Mouse (Mus musculus) lung, embryonic 14.5 days (tissue): Measurements from ENCODE around the gene Hfe. TPM values are rescaled to one million over a fixed set of nuclear protein-coding genes. Genes with fewer than 3 reads are reported as not detected.
A peak's percentile ranks its signal among the peaks of the same experiment; 100 is the strongest.
"Not testable (repeated sequence)": the region's sequence is repeated elsewhere in the genome, so short reads cannot be mapped to it uniquely, and the experiment has no call there.

ENCODE experiments used
- ATAC-seq: fragments of 200-750 bp; cut with Nextera tagmentation; 2 replicates; pipeline ENCODE4 v1.8.0; 2017; ENCODE audit warnings: mild to moderate bottlenecking, moderate TSS enrichment, moderate library complexity; ENCODE audit not compliant: insufficient read depth
- DNase-seq: peaks from one replicate; pipeline ENCODE4 v3.0.0-alpha.2; 2015
- H3K27ac ChIP-seq: fragments of 300-500 bp; sonication (generic); 2 replicates; pipeline ENCODE4 v1.5.1; 2014; ENCODE audit warnings: low read depth, mild to moderate bottlenecking, moderate library complexity
- H3K27me3 ChIP-seq: fragments of 300-500 bp; sonication (generic); 2 replicates; pipeline ENCODE4 v1.6.1; 2014; ENCODE audit warnings: low read length, control low read depth; ENCODE audit not compliant: insufficient read depth
- H3K36me3 ChIP-seq: fragments of 300-500 bp; sonication (generic); 2 replicates; pipeline ENCODE4 v1.6.1; 2014; ENCODE audit warnings: control low read depth; ENCODE audit not compliant: insufficient read depth
- H3K4me1 ChIP-seq: fragments of 300-500 bp; sonication (generic); 2 replicates; pipeline ENCODE4 v1.6.1; 2014; ENCODE audit warnings: antibody characterized with exemption, control low read depth; ENCODE audit not compliant: insufficient read depth
- H3K4me2 ChIP-seq: fragments of 300-500 bp; sonication (generic); 2 replicates; pipeline ENCODE4 v1.6.1; 2014; ENCODE audit warnings: mild to moderate bottlenecking
- H3K4me3 ChIP-seq: fragments of 300-500 bp; sonication (generic); 2 replicates; pipeline ENCODE4 v1.5.1; 2014; ENCODE audit warnings: low read depth, low read length
- H3K9ac ChIP-seq: fragments of 300-500 bp; sonication (generic); 2 replicates; pipeline ENCODE4 v1.6.1; 2014
- H3K9me3 ChIP-seq: fragments of 300-500 bp; sonication (generic); 2 replicates; pipeline ENCODE4 v1.6.1; 2016; ENCODE audit warnings: low read depth, low read length, control low read depth
- CTCF ChIP-seq: IDR thresholded peaks from 2 replicates; pipeline ENCODE4 v1.5.1; 2016; ENCODE audit warnings: antibody characterized with exemption, low read depth
- WGBS: fragments of 180-500 bp; shearing (Covaris S2); extraction: QIAGEN DNeasy Blood & Tissue Kit; methylation state at CpG from one replicate; pipeline ENCODE4 v1.1.7; 2014; 5-methylcytosine and 5-hydroxymethylcytosine counted together
- polyA plus RNA-seq: library from polyadenylated mRNA; unstranded; fragments of >200 nt; fragmentation: Nextera tagmentation; extraction: Ambion mirVana; gene quantifications from 2 replicates; pipeline ENCODE4 v1.2.1, GENCODE M21; 2014

Hfe gene
- polyA plus RNA-seq, 1 experiment from 2014 or later, result 8.4 TPM

DNA sequence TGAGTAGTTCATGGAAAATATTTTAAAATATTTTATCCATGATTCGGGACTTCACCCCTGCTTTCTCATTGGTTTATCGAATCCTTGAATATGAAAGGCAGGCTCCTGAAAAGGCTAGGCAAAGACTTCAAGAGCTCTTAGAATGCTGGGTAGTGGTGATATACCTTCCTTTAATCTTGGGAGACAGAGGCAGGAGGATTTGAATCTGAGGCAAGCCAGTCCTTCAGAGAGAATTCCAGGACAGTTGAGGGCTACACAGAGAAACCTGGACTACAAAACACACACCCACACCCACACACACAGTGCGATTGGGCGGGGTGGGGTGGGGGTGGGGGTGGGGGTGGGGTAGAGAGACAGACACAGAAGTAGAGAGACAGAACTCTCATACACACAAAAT, 37.2 kb upstream of the Hfe start:
- Histone ChIP-seq H3K4me2 (peak overlapping the region; percentile 91), H3K27me3 (no peaks in the 10 kb centered on the region), H3K4me3 (peak overlapping the region; percentile 45), H3K9me3 (no peaks in the 10 kb centered on the region), H3K27ac (peak overlapping the region; percentile 100), H3K4me1 (peaks cover 8% of the 10 kb centered on the region), H3K36me3 (no peaks in the 10 kb centered on the region), H3K9ac (peak overlapping the region; percentile 62)
- TF ChIP-seq CTCF, result no peak
- ATAC-seq, result no peak
- peak; percentile 64 for DNase-seq
- WGBS, result 6% methylated on average over 4 of the region's 4 CpGs

DNA sequence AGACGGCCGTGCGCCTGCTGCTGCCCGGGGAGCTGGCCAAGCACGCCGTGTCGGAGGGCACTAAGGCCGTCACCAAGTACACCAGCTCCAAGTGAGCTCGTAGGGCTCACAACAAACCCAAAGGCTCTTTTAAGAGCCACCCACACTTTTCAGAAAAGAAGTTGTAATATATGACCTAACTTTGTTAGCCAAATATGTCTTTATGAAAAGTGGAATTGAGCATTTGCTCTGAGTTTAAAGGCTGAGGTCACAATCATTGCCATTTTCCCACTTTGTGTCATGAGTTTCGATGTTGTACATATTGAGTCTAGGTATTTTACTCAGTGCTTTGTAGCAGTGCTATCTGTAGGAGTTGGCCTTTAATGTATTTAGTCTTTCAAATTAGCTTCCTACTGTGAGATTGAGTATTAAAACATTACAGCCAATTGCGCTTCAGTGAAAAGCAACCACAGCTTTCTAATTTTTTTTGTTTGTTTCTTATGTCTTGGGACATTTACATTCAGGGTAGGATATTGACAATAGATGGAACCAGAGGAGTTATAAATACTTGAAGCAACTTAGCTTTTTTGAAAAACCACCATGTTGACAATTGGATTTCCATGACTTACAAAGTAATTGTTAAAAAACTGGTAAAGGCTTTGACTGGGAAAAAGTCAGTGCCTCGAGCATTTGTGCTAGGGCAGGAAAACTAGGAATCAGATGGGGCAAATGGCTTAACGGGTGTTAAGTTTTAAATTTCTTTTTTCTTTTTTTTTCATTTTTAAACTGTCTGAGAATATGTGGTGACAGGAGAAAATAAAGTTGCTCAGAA, 36.6 kb upstream of the Hfe start:
- Histone ChIP-seq H3K27me3 (no peaks in the 10 kb centered on the region), H3K27ac (peak overlapping the region; percentile 100), H3K9me3 (no peaks in the 10 kb centered on the region), H3K9ac (peak overlapping the region; percentile 62), H3K36me3 (no peaks in the 10 kb centered on the region), H3K4me2 (peak overlapping the region; percentile 91), H3K4me3 (peak overlapping the region; percentile 45), H3K4me1 (peaks cover 8% of the 10 kb centered on the region)
- WGBS, result 2% methylated on average over 10 of the region's 13 CpGs
- peak; percentile 73 for DNase-seq
- TF ChIP-seq CTCF, result no peak
- ATAC-seq, result no peak; the same call in 1 of the 2 replicates

DNA sequence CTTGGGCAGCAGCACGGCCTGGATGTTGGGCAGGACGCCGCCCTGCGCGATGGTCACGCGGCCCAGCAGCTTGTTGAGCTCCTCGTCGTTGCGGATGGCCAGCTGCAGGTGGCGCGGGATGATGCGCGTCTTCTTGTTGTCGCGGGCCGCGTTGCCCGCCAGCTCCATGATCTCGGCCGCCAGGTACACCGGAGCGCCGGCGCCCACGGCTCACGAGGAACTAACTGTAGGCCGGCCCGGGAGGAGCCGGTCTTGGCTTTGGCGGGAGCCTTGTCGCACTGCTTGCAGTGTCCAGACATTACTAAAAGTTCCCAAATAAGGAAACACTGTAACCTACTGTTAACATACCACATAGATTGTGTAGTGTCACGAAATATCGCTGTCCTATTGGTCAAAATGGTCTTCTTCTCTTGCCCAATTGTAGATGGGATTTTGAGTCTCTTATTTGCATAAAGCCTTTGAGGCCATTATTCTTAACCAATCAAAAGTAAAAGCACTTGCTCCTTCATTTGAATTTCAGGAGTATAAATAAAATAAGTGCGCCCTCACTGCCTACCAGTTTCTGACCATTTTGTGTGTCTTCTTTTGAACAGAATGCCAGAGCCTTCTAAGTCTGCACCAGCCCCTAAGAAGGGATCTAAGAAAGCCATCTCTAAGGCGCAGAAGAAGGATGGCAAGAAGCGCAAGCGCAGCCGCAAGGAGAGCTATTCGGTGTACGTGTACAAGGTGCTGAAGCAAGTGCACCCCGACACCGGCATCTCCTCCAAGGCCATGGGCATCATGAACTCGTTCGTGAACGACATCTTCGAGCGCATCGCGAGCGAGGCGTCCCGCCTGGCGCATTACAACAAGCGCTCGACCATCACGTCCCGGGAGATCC, 35.8 kb upstream of the Hfe start, which contains the start of gene Hist1h2bb:
Gene Hist1h2bb (plus strand): TSS at position 534 of the 880 bp plus-strand sequence.
- peak; percentile 93 for ATAC-seq
- Histone ChIP-seq H3K4me2 (peak within 1 kb of the TSS; percentile 91), H3K4me3 (peak within 1 kb of the TSS; percentile 45), H3K27ac (peak within 1 kb of the TSS; percentile 100), H3K9ac (peak within 1 kb of the TSS; percentile 79)
- not testable (repeated sequence) for H3K9me3 ChIP-seq, H3K27me3 ChIP-seq, H3K36me3 ChIP-seq, H3K4me1 ChIP-seq
- peak; percentile 93 for DNase-seq
- peak; percentile 5; the same call in 1 of the 2 replicates for TF ChIP-seq CTCF
- WGBS, result under 1% methylated on average over 35 of the region's 58 CpGs

DNA sequence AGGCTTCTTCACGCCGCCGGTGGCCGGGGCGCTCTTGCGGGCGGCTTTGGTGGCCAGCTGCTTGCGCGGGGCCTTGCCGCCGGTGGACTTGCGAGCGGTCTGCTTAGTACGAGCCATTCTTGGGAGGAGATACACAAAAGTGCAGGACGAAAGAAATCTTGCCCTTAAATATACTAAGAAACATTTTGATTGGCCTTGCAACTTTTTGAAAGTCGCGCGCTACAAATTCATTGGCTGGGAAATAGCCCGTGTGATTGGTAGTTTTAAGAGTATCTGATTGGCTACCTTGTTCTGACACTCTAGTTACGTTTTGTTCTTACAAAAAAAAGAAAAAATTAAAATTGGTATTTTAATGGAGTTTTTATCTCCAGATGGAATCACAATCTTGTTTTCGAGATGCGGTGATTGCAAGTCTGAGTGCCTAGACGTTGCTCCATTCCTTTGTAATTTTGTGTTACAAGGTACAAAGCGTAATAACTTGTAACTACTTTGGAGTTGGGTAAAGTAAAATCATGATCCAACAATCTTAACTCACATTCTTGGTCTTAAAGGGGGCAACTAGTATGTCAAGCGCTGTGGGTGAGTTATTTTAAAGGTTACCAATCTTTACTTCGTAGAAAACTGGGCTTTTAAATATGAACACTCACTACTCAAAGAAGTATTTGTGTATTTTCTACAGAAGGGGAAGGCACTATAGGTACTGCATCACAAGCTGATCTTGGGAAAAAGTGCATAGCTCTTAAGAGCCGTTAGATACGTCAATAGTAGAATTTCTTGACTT, 34.9 kb upstream of the Hfe start, which contains the start of gene Hist1h3c:
Gene Hist1h3c (minus strand): TSS at position 222 of the 781 bp plus-strand sequence.
- peak; percentile 68 for ATAC-seq
- H3K9ac ChIP-seq, result peak within 1 kb of the TSS; percentile 79
- no peaks in the 10 kb centered on the region for H3K27me3 ChIP-seq
- peak within 1 kb of the TSS; percentile 91 for H3K4me2 ChIP-seq
- peak within 1 kb of the TSS; percentile 45 for H3K4me3 ChIP-seq
- DNase-seq, result peak; percentile 98
- no peaks in the 10 kb centered on the region for H3K36me3 ChIP-seq
- no peak for TF ChIP-seq CTCF
- peaks cover 10% of the 10 kb centered on the region for H3K4me1 ChIP-seq
- H3K27ac ChIP-seq, result peak within 1 kb of the TSS; percentile 100
- H3K9me3 ChIP-seq, result no peaks in the 10 kb centered on the region
- WGBS, result under 1% methylated on average over 23 of the region's 28 CpGs

DNA sequence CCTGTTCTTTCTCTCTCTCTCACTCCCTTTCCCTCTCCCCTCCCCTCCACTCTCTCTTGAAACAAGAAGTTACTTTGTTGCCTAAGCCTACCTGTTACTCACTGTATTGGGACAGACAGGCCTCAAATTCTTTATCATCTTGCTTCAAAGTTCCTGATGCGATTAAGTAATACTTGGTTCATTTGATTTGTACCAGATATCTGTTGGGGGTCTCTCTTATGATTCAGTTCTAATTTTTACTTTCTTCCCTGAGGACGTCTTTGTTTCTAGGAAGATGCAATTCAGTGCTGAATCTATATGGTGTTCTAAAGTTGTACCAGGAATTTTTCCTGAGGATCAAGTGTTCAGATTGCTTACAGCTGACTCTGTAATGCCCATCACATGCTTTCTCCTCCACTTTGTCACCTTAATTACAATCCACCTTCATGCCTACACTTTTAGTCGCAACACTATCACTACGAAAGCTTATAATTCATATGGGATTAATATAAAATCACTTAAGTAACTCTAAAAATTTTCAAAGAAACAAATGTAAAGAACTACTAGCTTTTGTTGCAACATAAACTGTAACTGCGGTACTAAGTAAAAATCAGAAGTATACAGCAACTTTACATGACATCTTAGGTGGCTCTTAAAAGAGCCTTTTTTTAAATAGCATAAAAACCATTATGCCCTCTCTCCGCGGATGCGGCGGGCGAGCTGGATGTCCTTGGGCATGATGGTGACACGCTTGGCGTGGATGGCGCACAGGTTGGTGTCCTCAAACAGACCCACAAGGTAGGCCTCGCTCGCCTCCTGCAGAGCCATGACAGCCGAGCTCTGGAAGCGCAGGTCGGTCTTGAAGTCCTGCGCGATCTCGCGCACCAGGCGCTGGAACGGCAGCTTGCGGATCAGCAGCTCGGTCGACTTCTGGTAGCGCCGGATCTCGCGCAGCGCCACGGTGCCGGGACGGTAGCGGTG, 34.0 kb upstream of the Hfe start:
- no peak for ATAC-seq
- no peaks in the 10 kb centered on the region for H3K36me3 ChIP-seq
- H3K9me3 ChIP-seq, result no peaks in the 10 kb centered on the region
- no peaks in the 10 kb centered on the region for H3K27me3 ChIP-seq
- DNase-seq, result peak; percentile 59
- peak overlapping the region; percentile 91 for H3K4me2 ChIP-seq
- WGBS, result 1% methylated on average over 17 of the region's 36 CpGs
- H3K9ac ChIP-seq, result peak overlapping the region; percentile 67
- TF ChIP-seq CTCF, result no peak
- peaks cover 13% of the 10 kb centered on the region for H3K4me1 ChIP-seq
- peak overlapping the region; percentile 100 for H3K27ac ChIP-seq
- H3K4me3 ChIP-seq, result peak overlapping the region; percentile 45
